Mouse (Mus musculus): ENCODE data around the gene Eif2ak1.
A peak's percentile ranks its signal among the peaks of the same experiment; 100 is the strongest.
"Not testable (repeated sequence)": the region's sequence is repeated elsewhere in the genome, so short reads cannot be mapped to it uniquely, and the experiment has no call there.

The Eif2ak1 gene

DNA sequence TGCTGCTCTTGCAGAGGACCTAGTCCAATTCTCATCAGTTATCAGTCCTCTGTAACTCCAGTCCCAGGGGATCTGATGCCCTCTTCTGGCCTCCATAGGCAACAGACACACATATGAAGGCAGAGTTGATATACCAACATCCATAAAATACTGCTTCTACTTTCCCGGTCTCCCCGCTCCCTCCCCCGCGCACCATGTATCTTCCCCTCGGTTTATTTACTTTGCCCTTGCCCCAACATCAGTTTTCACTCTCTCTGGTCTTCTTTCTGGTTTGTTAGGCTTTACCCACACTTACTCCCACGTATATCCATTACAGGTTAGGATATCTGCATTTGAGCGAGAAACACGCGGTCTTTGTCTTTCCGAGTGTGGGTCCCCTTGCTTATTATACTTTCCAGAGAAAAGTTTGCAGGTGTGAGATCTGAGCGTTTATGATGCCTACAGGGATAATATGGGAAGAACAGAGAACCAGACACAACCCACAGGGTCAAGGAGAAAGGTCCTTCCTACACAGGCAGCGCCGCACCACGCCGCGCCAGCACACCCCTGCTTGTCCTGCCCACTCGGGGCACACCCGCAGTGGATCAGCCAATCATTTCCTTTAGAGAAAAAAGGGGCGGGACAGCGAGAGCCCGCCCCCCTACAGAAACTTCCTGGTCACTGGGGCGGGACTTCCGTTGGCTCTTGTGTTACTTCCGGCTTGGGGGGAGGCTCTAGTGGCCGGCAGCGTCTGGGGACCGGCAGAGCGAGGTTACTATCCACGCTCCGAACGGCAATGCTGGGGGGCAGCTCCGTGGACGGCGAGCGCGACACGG is at the start of gene Eif2ak1:
Eif2ak1 (plus strand) TSS at position 673 of the 815 bp plus-strand sequence.
- DNase-seq (ENCODE audit: low spot score in 2 of 2) = peak; percentile 87 to 90

DNA sequence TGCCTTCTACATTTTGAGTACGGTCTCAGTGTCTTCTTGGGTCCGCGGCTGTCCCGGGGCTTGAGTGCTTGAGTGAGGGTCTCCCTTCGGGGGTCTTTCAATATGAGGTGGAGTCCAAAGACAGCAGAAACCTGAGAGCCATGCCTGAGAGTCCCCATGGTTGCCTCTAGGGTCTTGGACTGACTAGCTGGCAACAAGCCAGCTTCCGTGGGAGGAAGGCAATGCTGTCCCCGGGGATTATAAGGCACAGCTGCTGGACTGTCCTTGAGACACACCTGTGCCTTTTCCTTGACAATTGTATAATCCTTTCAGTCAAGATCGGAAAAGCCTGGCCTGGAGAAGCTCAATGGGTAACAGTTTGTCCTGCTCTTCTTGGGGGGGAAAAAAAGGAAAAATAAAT is 35.6 kb upstream of the Eif2ak1 start:
- no peak for DNase-seq (ENCODE audit: low spot score in 2 of 2)

DNA sequence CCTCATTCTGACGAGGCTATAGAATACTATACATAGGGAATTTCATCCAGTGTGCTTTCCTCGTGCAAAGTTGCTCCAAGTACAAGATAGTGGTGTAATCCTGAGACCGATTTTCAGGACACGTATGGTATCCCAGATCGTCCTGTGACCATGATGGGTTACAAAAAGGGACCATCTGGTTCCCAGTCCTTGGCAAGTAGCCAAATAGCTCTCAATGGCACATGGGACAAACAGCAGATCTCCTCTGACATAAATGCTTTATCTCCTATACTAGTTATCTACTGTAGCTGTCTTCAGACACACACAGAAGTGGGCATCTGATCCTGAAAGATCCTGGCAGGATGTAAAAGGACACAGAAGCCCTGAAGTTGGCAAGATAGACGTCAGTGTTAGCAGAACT is 32.2 kb upstream of the Eif2ak1 start:
- no peak for DNase-seq (ENCODE audit: low spot score in 2 of 2)

DNA sequence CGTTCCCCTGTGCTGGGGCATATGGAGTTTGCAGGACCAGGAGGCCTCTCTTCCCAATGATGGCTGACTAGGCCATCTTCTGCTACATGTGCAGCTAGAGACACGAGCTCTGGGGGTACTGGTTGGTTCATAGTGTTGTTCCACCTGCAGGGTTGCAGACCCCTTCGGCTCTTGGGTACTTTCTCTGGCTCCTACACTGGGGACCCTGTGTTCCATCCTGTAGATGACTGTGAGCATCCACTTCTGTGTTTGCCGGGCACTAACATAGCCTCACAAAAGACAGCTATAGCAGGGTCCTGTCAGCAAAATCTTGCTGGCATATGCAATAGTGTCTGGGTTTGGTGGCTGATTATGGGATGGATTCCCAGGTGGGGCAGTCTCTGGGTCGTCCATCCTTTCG is 16.4 kb upstream of the Eif2ak1 start:
- not testable (repeated sequence) for DNase-seq (ENCODE audit: low spot score in 2 of 2)

DNA sequence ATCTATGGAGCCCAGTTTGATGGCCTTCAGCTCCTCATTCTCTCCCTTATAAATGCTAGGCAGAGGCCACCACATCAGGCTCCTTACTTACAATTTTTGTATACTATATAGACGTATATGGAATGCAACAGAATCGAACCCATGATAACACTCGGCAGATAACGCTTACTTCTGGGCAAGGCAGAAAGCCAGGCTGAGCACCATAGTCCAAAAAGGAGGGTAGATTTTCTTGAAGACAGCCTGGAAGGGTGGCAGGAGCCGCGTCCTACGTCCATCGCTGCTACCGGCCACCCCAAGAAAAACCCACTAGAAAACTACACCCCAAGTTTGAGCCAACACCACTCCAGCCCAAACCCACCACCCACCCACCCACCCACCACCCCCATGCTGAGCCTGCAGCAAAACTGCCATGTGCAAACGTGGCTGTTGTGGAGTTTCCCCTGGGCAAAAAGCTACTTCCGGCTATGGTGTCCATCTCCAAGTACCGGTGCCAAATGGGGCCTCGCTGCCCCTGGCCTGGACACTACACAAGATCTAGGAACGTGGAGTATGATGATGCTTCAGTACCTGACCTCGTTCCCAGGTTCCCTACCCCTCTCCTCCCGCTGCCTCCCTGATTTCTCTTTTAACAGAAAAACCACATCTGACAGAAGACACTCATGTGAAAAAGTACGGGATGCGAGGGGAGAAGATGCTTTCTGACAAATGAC is 13.4 kb upstream of the Eif2ak1 start:
- no peak for DNase-seq (ENCODE audit: low spot score in 2 of 2)

DNA sequence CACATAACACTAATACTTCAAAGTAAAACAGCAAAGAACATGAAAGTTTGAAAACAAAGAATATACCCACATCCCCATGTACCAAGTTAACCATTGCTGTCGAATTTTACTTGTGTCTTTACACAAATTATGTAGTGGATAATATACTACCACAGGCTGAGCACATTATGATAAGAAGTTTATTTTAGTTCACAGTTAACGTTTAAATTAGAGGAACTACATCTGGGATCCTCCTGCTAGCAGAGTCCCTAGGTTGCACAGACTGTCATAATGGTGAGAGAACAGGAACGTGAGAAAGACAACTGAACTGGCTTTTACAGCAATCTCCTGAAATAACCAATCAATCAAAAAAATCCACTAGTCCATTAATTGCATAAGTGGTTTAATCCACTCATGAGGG is 10.3 kb upstream of the Eif2ak1 start:
- no peak for DNase-seq (ENCODE audit: low spot score in 2 of 2)

DNA sequence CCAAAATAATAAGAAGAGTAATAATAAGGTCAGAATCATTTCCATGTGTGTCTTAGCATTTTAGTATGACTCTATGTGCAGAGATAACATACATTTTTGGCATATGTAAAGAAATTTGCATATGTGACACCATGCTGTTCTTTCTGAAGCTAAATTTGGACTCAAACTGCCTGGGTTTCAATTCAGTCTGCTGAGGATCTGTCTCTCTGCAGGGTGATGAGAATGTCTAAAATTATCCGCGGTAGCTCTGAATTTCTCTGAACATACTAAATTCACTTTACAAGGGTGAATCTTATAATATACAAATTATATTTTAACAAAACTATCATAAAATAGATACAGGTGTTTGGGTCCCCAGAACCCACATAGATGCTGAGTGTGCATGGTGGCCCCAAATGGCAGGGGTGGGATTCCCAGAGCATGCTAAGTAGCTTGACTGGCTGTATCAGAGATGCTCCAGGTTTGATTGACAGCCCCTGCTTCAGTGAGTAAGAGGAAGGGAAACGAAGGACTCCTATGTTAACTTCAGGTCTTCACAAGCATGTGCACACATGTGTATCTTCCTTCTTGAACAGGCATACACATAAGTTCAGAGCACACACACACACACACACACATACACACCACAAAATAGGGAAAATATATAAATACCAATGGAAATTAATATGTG is 8.0 kb upstream of the Eif2ak1 start:
- DNase-seq (ENCODE audit: low spot score in 2 of 2) = no peak

DNA sequence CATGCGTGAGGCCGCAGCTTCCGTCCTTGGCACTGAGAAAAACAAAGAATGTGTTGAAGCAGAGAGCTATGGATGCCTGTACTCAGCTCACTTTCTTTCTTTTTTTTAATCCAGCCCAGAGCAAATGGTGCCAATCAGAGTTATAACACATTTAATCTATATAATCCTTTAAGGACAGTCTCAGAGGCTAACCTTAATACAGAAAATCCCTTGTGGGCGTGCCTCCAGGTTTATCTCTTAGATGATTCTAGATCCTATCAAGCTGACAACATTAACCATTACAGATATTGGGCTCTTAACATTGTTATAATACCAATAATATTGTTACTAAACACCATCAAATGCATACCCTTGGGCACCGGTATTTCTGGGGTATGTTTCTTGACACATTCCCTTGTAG is 5.9 kb upstream of the Eif2ak1 start:
- no peak for DNase-seq (ENCODE audit: low spot score in 2 of 2)

DNA sequence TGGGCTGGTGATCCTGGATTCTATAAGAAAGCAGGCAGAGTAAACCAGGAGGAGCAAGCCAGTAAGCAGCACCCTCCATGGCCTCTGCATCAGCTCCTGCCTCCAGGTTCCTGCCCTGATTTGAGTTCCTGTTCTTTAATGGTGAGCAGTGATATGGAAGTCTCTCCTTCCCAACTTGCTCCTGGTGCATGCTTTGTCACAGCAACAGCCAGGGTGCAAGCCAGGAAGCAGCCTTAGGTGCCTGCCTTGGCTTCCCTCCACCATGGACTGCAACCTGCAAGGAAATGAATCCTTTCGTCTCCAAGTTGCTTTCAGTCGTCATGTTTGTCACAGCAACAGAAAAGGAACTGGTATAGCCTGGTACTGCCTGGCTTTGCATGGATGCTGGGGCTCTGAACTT is 3.0 kb upstream of the Eif2ak1 start:
- DNase-seq (ENCODE audit: low spot score in 2 of 2) = no peak

DNA sequence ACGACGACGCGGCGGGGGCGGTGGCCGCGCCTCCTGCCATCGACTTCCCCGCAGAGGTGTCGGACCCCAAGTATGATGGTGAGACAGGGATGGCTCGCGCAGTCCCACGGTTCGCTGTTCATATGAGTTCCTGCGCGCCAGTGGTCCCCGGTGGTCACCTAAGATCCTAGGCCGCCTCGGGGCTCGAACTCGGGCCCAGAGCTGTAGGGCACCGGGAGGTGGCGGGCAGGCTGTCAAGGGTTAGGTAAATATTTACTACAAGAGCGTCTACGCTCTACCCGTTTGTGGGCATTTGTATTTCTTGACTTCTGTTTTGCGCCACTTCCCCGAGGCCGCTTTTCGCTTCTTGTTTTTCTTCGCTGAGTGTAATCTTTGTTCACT is 333 bp downstream of the Eif2ak1 start:
- peak in 1 of 2 experiments; percentile 7 for DNase-seq (ENCODE audit: low spot score in 2 of 2)

DNA sequence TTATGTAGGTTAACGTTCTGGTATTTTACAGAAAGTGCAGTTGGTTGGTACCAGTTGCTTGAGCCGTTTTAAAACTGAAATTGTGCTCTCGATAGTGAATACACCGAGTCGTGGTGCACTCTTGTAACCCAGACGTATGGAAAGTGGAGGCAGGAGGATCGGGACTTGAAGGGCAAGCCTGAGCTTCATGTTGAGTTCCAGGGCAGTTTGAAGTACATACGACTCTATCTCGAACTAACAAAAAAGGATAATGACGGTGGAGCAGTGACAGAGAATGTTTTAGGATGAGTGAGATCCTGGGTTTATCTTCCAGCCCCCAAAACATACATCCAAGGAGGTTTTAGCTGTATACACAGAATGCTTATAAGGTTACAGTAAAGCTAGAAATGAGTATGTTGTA is 873 bp downstream of the Eif2ak1 start:
- no peak for DNase-seq (ENCODE audit: low spot score in 2 of 2)

DNA sequence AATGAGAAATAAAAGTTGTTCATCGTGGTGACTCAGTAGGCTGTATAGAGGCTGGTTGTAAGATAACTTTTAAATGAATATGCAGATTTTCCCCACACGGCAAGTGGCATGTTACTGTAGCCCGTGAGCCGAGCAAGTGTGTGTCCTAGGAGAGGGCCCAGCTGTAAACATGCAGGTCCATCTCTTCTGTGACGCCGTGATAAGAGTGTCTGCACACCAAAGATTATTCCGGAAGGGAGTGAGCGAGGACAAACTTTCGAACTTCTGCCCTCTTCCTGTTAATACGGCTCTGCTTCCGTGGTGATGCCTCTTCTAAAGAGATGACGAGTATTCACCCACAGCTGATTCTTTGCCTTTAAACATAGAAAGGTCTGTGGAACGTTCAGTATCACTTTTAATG is 1.4 kb downstream of the Eif2ak1 start:
- DNase-seq (ENCODE audit: low spot score in 2 of 2) = no peak

DNA sequence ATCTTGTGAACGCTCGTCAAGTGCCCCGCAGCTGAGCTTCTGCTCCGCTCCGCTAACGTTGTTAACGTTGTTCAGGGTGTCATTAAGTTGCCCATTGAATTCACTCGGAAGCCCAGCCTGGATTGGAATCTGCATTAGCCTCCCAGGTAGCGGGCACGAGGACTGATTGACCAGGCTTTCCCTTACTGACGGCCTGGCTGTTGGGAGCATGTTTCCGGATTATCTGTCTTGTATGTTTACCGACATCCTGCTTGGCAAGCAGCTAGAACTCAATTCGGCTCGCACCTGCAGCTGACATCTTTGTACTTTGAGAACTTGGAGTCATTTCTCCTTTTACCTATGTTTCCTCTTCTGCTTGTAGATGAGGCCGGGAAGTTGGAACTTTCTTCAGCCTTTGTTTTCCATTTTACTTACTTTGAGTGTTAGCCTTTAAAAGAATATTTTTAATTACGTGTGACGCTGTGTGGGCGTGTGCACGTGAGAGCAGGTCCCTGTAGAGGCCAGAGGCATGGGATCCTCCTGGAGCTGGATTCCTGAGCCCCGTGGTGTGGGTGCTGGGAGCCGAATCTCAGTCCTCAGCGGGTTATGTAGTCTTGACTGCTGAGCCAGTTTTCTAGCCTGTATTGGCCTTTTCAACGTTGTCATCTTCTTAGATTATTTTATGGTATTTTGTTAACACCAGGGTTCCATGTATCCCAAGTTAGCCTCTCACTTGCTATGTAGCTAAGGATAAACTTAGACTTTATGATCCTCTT is 2.5 kb downstream of the Eif2ak1 start:
- DNase-seq (ENCODE audit: low spot score in 2 of 2) = no peak

DNA sequence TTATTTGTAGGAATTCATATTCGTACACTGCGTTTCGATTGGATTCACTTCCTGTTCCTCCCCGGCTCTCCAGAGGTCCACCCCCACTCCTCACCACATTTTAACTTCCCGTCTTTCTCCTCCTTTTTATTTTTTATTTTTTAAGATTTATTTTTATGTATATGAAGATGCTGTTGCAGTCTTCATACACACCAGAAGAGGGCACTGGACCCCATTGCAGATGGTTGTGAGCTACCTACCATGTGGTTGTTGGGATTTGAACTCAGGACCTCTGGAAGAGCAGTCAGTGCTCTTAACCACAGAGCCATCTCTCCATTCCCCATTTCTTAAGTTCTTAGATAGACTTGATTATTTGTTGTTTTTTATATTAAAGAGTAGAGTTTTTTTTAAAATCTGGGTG is 3.2 kb downstream of the Eif2ak1 start:
- no peak for DNase-seq (ENCODE audit: low spot score in 2 of 2)

DNA sequence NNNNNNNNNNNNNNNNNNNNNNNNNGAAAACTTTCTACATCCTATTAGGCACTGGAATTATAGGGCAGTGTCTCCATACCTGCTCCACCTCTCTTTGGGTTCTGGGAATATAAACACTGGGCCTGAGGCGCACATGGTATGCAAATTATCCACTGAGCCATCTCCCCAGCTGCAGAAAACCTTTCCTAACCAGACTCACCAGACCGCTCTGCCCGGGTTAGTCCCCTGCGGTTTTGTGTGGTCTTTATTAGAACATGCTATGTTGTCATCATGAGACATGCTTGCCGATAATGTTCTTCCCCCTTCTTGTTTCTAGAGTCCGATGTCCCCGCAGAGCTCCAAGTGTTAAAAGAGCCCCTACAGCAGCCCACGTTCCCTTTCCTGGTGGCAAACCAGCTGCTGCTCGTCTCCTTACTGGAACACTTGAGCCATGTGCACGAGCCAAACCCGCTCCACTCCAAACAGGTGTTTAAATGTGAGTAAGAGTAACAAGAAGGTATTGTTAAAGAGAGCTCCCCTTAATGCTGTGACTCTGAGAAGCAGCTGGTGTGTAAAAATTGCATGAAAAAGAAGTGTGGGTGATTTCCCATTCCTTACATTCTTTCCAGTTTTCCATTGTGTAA is 54.1 kb downstream of the Eif2ak1 start:
- no peak for DNase-seq (ENCODE audit: low spot score in 2 of 2)

DNA sequence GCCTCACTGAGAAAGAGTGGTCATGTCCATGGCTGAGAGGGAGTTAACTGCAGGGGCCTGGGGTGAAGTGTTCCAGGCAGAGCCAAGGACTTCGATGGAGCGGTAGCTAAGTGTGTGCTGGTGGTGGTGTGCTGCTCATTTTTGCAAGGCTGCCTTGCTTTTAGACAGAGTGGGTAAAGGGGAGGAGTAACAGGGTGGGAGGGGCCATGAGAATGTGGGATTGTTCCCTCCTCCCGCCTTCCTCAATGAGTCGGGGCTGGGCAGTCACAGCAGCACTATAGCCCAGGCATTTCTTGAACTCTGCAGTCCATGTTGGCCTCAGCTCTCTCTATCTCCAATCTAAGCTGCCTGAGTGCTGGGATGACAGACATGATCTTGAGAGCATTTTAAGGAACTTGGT is 57.0 kb downstream of the Eif2ak1 start:
- no peak for DNase-seq (ENCODE audit: low spot score in 2 of 2)

DNA sequence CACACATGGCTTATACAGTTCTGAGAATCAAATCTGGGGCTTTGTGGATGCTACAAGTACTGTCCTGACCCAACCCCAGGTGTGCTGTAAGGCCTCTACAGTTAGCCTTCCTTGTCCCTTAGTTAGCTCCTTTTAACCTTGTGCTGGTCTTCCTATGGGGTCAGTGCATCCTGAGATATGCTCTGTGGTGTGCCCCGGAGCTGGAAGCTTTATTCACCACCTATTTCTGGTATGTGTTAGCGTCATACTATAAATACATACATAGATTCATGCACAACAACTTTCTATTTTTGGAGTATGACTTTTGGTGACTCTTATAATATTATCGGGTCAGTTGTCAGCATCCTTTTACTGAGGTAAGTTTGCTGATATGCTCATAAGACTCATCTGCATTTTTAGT is 67.7 kb downstream of the Eif2ak1 start:
- DNase-seq (ENCODE audit: low spot score in 2 of 2) = no peak

DNA sequence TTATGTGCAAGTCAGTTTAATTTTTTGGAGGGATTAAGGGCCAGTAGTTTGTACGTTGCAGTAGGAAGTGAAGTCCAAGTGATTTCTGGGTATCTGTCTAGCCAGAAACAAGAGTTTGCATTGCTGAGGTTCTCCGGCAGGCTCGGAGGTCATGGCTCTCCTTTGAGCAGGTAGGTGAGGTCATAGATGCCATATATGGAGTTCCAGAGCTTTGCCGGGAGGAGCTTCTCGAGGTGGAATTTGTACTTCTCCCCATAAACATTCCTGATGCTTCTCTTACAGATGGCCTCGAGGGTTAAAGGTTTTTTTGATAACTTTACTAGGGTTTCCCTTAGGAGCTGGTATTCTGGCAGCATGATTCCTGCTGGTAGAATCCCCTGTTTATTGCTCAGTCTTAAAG is 73.2 kb downstream of the Eif2ak1 start:
- no peak for DNase-seq (ENCODE audit: low spot score in 2 of 2)

DNA sequence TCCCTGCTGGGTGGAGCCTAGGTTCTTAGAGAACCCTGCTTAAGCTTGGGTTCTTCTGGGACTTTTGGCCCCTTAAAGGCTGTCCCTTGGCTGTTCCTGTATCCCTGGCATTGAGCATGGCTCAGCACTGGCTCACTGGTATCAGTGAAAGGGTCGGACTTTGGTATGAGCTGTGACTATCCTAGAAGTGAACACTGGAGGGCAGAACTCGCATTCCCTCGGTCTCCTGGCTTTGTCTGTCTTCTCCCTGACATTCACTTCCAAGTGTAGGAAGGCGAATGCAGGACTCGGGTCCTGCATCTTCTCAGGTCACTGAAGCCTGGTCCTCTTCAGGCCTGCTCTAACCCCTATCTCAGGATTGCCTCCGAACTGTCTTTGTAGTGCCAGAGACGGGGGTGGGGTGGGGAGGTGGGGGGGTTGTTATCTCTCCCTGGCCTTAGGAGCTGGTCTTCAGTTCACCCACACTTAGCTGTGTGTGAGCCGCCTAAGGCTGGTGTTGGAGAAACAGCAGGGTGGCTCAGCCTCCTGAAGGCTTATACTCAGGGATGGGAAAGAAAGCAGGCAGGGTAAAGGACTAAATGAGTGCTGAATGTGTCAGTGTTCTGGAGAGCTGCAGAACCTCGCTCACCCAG is 74.8 kb downstream of the Eif2ak1 start:
- no peak for DNase-seq (ENCODE audit: low spot score in 2 of 2)

DNA sequence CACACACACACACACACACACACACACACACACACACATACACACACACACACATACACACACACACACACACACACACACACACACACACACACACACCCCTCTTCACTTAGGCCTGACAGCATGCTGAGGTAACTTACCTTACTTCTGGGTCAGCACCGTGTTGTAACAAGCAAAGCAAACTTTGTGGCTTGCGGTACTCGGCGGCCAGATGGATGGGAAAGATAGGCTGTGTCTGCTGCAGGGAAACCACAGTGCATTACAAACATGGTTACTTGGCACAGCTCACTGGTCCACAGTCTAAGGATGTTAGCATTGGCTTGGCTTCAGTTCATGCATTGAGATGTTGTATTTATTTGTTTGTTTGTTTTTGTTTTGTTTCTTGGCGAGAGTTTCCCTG is 75.8 kb downstream of the Eif2ak1 start:
- no peak for DNase-seq (ENCODE audit: low spot score in 2 of 2)

DNA sequence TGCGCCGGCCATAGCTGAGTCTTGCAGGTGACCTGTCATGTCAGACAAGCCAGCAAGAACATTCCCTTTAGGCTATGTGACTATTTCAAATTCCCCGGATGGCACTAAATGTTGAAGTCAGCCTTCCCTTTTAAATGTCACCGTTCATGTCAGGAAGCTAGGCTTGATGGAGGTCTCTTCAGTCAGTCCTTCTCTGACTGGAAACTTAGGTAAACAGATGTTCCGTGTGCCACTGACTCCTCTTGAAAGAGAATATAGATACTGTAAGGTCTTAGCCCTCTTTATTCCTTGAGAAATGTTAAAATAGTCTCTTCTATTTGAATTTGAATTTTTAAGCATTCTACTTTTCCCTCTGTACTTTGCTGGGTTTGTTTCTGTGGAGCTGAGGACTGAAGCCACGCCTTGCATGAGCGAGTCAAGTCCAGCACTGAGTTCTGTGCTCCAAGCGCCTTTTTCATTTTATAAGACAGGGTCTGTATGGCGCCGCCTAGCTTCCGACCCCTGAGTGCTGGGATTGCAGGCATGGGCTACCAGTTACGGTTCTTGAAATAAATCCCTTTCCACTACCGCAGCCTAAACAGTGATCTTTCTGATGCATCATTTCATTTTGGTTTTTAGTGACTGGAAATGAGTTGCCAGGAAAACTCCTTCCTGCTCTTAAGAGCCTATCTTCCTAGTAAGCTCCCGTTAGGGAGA is 80.2 kb downstream of the Eif2ak1 start, which contains the start of gene Ankrd61:
Ankrd61 (minus strand) TSS at position 51 of the 696 bp plus-strand sequence.
- DNase-seq (ENCODE audit: low spot score in 2 of 2) = no peak

All from right cerebral cortex, postnatal 36 days (tissue).